17 mouse cellular contexts compared by ENCODE assay signal in genomic region chr10:82805111-82805510, GRCm38 (mm10). TPM values are rescaled to one million over a fixed set of nuclear protein-coding genes. Genes with fewer than 3 reads are reported as not detected.
DNase-seq lines count a peak whose midpoint lies in the region; ATAC-seq and TF ChIP-seq lines count a peak whose summit lies in the region.
"Had no signal": no experiment of that assay in that cellular context is flagged by ENCODE, and none has a peak within 500 bp of the region (broad histone marks: within the 10 kb centered on the region; RNA-seq: fewer than 3 reads in every experiment).

No protein-coding gene starts in this region.

- H3K4me2 ChIP-seq in intestine, embryonic 15.5 days (replicated peaks) = 0 out of 2 replicates have a peak overlapping the region, but pooled peaks have one; percentile 9
- no peak overlapping the region for H3K4me2 ChIP-seq in liver, embryonic 16.5 days (ENCODE audit: low read depth, low read length)
- H3K4me2 ChIP-seq: forebrain, embryonic 13.5 days; heart, embryonic 13.5 days; limb, embryonic 13.5 days had no signal

- H3K27me3 ChIP-seq in intestine, embryonic 15.5 days (replicated peaks) = no peaks in the 10 kb centered on the region
- no peaks in the 10 kb centered on the region for H3K27me3 ChIP-seq in kidney, adult 2 months (replicated peaks; ENCODE audit: control insufficient read depth, insufficient read depth, low read length)
- H3K27me3 ChIP-seq in liver, embryonic 16.5 days (ENCODE audit: control insufficient read depth, insufficient read depth, low read depth, low read length) = no peaks in the 10 kb centered on the region
- H3K27me3 ChIP-seq: forebrain, embryonic 13.5 days; heart, embryonic 13.5 days; limb, embryonic 13.5 days had no signal

- DNase-seq in kidney, adult 2 months = peak; percentile 91
- DNase-seq in kidney, postnatal 14 days = peak; percentile 70
- DNase-seq in c-Kit-positive CD71-positive TER-119-positive erythroid progenitor cells, embryonic 14.5 days (ENCODE audit: low spot score) = no peak
- no peak for DNase-seq in thymus, adult 18-20 months
- DNase-seq in yolk sac, embryonic 10.5 days (ENCODE audit: low spot score) = no peak
- DNase-seq: adrenal gland, postnatal 10 days; B cell, adult 2 months; cerebellum, adult 2 months; heart, postnatal 36 days; midbrain, embryonic 14.5 days had no signal

- H3K4me1 ChIP-seq in intestine, embryonic 15.5 days (replicated peaks) = peaks cover 11% of the 10 kb centered on the region; the same call in 1 of the 2 replicates
- H3K4me1 ChIP-seq in kidney, adult 2 months (ENCODE audit: control insufficient read depth, insufficient read depth, low read length) = peaks cover 20% of the 10 kb centered on the region
- H3K4me1 ChIP-seq in liver, embryonic 16.5 days (ENCODE audit: control insufficient read depth, low read depth, low read length) = peaks cover 5% of the 10 kb centered on the region

- H3K36me3 ChIP-seq in intestine, embryonic 15.5 days = no peaks in the 10 kb centered on the region
- H3K36me3 ChIP-seq in kidney, adult 2 months (ENCODE audit: control insufficient read depth, insufficient read depth, low read length) = no peaks in the 10 kb centered on the region
- no peaks in the 10 kb centered on the region for H3K36me3 ChIP-seq in liver, embryonic 16.5 days (ENCODE audit: control insufficient read depth, insufficient read depth)
- H3K36me3 ChIP-seq: embryonic facial prominence, embryonic 10.5 days; heart, embryonic 13.5 days; limb, embryonic 13.5 days had no signal

- TF ChIP-seq CTCF in kidney, adult 2 months (conservative IDR thresholded peaks at IDR 0.05; ENCODE audit: insufficient read depth, insufficient read length, low read depth, low read length) = no peak

- TF ChIP-seq POLR2A in kidney, adult 2 months (IDR thresholded peaks at IDR 0.05; ENCODE audit: low read depth, low read length) = no peak

- peak; percentile 82 for ATAC-seq in intestine, embryonic 15.5 days
- peak; percentile 70 for ATAC-seq in liver, embryonic 16.5 days (ENCODE audit: low read depth)
- ATAC-seq: forebrain, embryonic 13.5 days; hindbrain, postnatal 0 days had no signal

- no peak overlapping the region for H3K4me3 ChIP-seq in intestine, embryonic 15.5 days (replicated peaks)
- no peak overlapping the region for H3K4me3 ChIP-seq in kidney, adult 2 months (ENCODE audit: insufficient read depth, low read depth, low read length)
- no peak overlapping the region for H3K4me3 ChIP-seq in liver, embryonic 16.5 days (ENCODE audit: low read depth, low read length)
- H3K4me3 ChIP-seq: embryonic facial prominence, embryonic 10.5 days; forebrain, embryonic 13.5 days; heart, embryonic 13.5 days; limb, embryonic 13.5 days had no signal

- H3K9me3 ChIP-seq in intestine, embryonic 15.5 days = no peaks in the 10 kb centered on the region
- no peaks in the 10 kb centered on the region for H3K9me3 ChIP-seq in liver, embryonic 16.5 days (replicated peaks; ENCODE audit: control insufficient read depth, low read length)
- H3K9me3 ChIP-seq: embryonic facial prominence, embryonic 10.5 days; forebrain, embryonic 13.5 days had no signal

- 65% methylated on average over 6 of the region's 6 CpGs for WGBS in intestine, embryonic 15.5 days
- WGBS in kidney, adult 2 months = 31% methylated on average over 6 of the region's 6 CpGs
- 62% methylated on average over 6 of the region's 6 CpGs for WGBS in liver, embryonic 16.5 days (ENCODE audit: insufficient replicate concordance)

- no peak overlapping the region for H3K9ac ChIP-seq in intestine, embryonic 15.5 days
- no peak overlapping the region for H3K9ac ChIP-seq in liver, embryonic 16.5 days (ENCODE audit: low read depth, low read length)
- H3K9ac ChIP-seq: forebrain, embryonic 13.5 days; heart, embryonic 13.5 days; limb, embryonic 13.5 days had no signal

- H3K27ac ChIP-seq in intestine, embryonic 15.5 days = peak overlapping the region; percentile 49; the same call in 1 of the 2 replicates
- H3K27ac ChIP-seq in kidney, adult 2 months (ENCODE audit: insufficient read depth, low read depth, low read length) = peak overlapping the region; percentile 82
- no peak overlapping the region for H3K27ac ChIP-seq in liver, embryonic 16.5 days (ENCODE audit: low read length)
- H3K27ac ChIP-seq: embryonic facial prominence, embryonic 10.5 days; forebrain, embryonic 13.5 days; heart, embryonic 13.5 days; hindbrain, postnatal 0 days; limb, embryonic 13.5 days had no signal

RNA-seq across cellular contexts. Expression of gene Txnrd1, which starts 28.6 kb away (rescaled TPM):
- polyA plus RNA-seq in intestine, embryonic 15.5 days (2015; fragmentation: Nextera tagmentation; extraction: Ambion mirVana) = 106 and 115 TPM in 2 replicates
- polyA plus RNA-seq in kidney, adult 2 months (2012; rRNA removed) = 58.0 and 62.1 TPM in 2 replicates
- 44.1 and 46.1 TPM in 2 replicates for polyA plus RNA-seq in liver, embryonic 16.5 days (2015; fragmentation: Nextera tagmentation; extraction: Ambion mirVana)

RNA-seq across cellular contexts. Expression of gene Nfyb, which starts 41.2 kb away (rescaled TPM):
- polyA plus RNA-seq in intestine, embryonic 15.5 days (2015; fragmentation: Nextera tagmentation; extraction: Ambion mirVana) = 37.9 and 42.7 TPM in 2 replicates
- 9.1 and 10.1 TPM in 2 replicates for polyA plus RNA-seq in kidney, adult 2 months (2012; rRNA removed)
- 29.4 and 34.5 TPM in 2 replicates for polyA plus RNA-seq in liver, embryonic 16.5 days (2015; fragmentation: Nextera tagmentation; extraction: Ambion mirVana)

Comparison
In these comparisons a context has a peak if more than half of its experiments do, and no peak if none do; other contexts are left out.
1. DNase-seq: peak in kidney, adult 2 months (single experiment) and kidney, postnatal 14 days (single experiment); none in c-Kit-positive CD71-positive TER-119-positive erythroid progenitor cells, embryonic 14.5 days (single experiment), thymus, adult 18-20 months (0 of 2) and yolk sac, embryonic 10.5 days (single experiment).